Mouse (Mus musculus) liver (tissue): ENCODE results near the gene Vmn2r56.
"Not testable (repeated sequence)": the region's sequence is repeated elsewhere in the genome, so short reads cannot be mapped to it uniquely, and the experiment has no call there.

ENCODE experiments used
- DNase-seq: peaks from one replicate; pipeline ENCODE4 v3.0.0-alpha.2; 2020; ENCODE audit warnings: mixed read lengths

Gene Vmn2r56

GRCm38 (mm10) chr7:12734904-12735303 lies at the start of gene Vmn2r56:
TSS of gene Vmn2r56 (minus strand) at chr7:12735004.
- DNase-seq: no peak

GRCm38 (mm10) chr7:12780151-12780830 lies 45.5 kb upstream of the Vmn2r56 start:
- DNase-seq: peak; percentile 73

GRCm38 (mm10) chr7:12779782-12780150 lies 45.0 kb upstream of the Vmn2r56 start:
- DNase-seq: no peak

GRCm38 (mm10) chr7:12779141-12779540 lies 44.3 kb upstream of the Vmn2r56 start:
- DNase-seq: no peak

- DNase-seq: no peak
Observed at GRCm38 (mm10) chr7:12774606-12775005, 39.8 kb upstream of the Vmn2r56 start.

- DNase-seq: no peak
Observed at GRCm38 (mm10) chr7:12774111-12774510, 39.3 kb upstream of the Vmn2r56 start.

GRCm38 (mm10) chr7:12749431-12750198 lies 14.8 kb upstream of the Vmn2r56 start:
- peak; percentile 7 for DNase-seq

GRCm38 (mm10) chr7:12684903-12685302 lies 49.9 kb downstream of the Vmn2r56 start, which contains the start of gene Vmn2r55:
TSS of gene Vmn2r55 (minus strand) at chr7:12685003.
- not testable (repeated sequence) for DNase-seq

GRCm38 (mm10) chr7:12640219-12640618 lies 94.6 kb downstream of the Vmn2r56 start, which contains the start of gene Vmn2r54:
TSS of gene Vmn2r54 (minus strand) at chr7:12640319.
- not testable (repeated sequence) for DNase-seq
